Mouse (Mus musculus) lung, postnatal 14 days (tissue): ENCODE results near the gene Hyal1.

Source experiments
- DNase-seq: peaks from one replicate; pipeline ENCODE4 v3.0.0; 2021

Gene Hyal1

GRCm38 (mm10) chr9:107599433-107599832, 22.7 kb downstream of the Hyal1 start:
- DNase-seq = no peak

- DNase-seq = no peak
Measured at GRCm38 (mm10) chr9:107599842-107600241, 23.1 kb downstream of the Hyal1 start.

GRCm38 (mm10) chr9:107600745-107601144, 24.0 kb downstream of the Hyal1 start:
- DNase-seq = no peak

GRCm38 (mm10) chr9:107601275-107601674, 24.5 kb downstream of the Hyal1 start:
- DNase-seq = no peak

DNA sequence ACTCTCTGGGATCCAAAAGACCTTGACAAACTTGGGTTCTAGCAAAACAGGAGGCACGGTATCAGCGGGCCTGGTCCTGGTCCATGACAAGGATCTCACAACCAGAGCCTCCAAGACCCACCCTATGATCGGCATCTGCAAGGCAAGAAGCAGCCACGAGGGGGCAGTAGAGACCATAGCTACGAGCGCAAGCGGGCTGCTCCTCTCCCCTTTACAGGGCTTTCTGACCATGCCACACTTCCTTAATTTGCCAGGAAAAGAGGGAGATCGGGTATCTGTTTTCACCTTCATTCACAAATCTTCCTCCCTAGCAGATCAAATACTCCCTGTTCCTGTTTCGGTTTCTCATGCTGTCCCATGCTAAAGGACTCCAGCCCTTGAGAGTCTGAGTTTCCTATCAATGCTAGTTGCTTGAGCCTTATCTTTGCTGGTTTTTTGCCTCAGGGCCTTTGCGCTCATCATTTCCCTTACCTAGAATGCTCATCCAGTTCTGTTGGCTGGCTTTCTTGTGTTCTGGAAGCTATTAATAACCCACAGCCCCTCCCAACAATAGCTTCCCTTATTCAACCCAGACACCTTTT, 25.4 kb downstream of the Hyal1 start:
- DNase-seq = peak; percentile 99

DNA sequence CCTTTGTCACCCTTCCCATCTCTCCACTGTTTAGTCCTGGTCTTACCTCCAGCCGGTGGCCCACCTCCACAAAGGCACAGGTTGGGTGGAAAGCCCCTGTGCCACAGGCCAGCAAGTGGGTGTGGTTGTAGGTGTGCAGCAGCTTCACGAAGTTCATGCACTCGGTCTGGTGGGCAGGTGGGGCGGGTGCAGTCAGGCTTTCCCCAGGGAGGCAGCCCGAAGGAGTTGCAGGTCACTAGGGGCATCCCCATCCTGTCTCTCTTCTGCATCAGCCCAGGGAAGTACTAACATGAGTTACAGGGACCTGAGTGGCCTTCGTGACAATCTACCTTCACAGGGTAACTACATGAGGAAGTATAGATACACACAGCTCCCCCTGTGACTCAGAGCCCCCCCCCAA, 26.5 kb downstream of the Hyal1 start:
- DNase-seq = no peak

GRCm38 (mm10) chr9:107605041-107605661, 28.4 kb downstream of the Hyal1 start:
- DNase-seq = no peak

GRCm38 (mm10) chr9:107606591-107606990, 29.9 kb downstream of the Hyal1 start:
- no peak for DNase-seq

- no peak for DNase-seq
Measured at GRCm38 (mm10) chr9:107607036-107607435, 30.3 kb downstream of the Hyal1 start.

GRCm38 (mm10) chr9:107607653-107608245, 31.0 kb downstream of the Hyal1 start:
- no peak for DNase-seq

GRCm38 (mm10) chr9:107608741-107609432, 32.2 kb downstream of the Hyal1 start, which contains the start of gene Sema3b:
Sema3b (minus strand) TSS chr9:107609229.
- DNase-seq = no peak

- no peak for DNase-seq
Measured at GRCm38 (mm10) chr9:107609433-107609830, 32.7 kb downstream of the Hyal1 start.

GRCm38 (mm10) chr9:107611456-107612190, 34.9 kb downstream of the Hyal1 start:
- DNase-seq = no peak

- DNase-seq = peak; percentile 100
Measured at GRCm38 (mm10) chr9:107612191-107612944, 35.6 kb downstream of the Hyal1 start.

DNA sequence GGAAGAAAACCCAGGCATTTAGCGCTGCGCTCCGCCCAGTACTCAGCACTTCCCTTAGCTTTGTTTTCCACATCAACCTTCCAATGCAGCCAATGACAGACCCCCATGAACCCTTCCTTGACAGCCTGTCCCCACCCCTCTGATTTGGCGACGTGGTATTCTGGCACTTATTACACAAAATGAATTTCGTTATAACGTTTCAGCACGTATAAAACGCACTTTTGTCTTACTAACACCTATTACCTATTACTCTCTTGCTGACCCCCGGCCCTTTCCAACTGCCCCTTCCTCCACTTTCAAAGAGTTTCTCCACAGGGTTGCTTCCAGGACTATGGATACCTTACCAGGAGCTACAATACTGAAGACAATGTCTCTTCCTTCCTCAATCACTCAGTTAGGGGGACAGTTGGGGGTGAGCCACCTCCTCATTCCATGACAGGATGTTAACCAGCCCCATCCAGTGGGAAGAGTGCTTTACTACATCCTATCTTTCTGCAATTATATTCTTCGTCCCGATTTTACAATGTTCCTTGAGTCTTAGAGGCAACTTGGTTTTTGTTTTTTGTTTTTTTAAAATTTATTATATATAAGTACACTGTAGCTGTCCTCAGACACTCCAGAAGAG, 36.3 kb downstream of the Hyal1 start:
- DNase-seq = no peak

GRCm38 (mm10) chr9:107615035-107615434, 38.3 kb downstream of the Hyal1 start:
- no peak for DNase-seq

- no peak for DNase-seq
Measured at GRCm38 (mm10) chr9:107617461-107617860, 40.7 kb downstream of the Hyal1 start.

DNA sequence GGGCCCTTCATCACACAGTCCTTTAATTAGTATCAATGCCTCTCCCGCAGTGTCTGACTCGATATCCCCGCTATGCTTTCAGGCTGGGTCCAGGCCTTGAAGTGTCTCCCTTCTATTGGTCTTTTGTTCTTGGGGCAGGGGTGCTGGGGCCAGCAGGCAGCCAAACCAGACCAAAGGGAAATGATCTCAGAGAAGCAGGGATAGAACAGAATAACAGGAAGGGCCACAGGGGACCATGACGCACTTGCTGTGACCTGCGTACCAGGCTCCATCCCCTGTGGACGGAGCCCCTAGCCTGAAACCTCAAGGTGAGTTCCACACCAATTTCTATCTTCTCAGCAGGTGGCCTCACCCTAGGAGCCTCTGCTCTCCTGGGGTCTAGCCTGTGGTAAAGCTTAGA, 41.4 kb downstream of the Hyal1 start:
- no peak for DNase-seq

- DNase-seq = peak; percentile 70
Measured at GRCm38 (mm10) chr9:107618778-107619545, 42.2 kb downstream of the Hyal1 start.

DNA sequence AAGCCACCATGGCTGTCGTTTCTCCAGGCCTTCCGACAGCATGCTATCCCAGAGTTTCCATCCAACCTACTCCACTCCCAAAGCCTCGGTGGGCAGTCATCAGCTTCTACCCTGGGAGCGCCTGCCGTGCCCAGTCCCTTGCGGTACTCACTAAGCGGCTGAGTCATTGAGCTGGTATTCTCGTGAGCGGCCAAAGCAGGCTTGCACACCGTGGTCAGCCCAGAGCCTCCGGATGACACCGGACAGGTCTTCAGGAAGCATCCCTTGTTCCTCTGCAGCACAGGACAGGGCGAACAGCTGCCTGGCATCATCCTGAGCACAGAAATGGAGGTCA, 42.8 kb downstream of the Hyal1 start:
- no peak for DNase-seq

DNA sequence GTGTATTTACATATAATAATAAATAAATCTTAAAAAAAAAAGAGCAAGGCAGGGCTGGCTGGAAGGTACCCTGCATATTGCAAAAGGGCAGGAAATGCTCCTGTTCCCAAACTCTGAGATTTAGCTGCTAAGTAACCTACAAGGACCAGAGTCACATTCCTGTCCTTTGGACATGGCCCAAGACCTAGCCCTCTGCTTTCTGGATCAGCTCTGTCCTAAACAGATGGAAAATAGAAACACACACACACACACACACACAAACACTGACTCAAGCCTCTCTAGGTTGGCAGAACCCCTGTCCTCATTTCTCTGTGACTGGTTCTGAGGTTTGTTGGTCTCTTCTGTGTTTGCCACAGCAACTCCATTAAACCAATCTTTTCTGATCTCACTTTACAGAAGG, 44.2 kb downstream of the Hyal1 start:
- DNase-seq = no peak
